Comparison of ENCODE assay signal across 8 mouse cellular contexts in the genomic region with DNA sequence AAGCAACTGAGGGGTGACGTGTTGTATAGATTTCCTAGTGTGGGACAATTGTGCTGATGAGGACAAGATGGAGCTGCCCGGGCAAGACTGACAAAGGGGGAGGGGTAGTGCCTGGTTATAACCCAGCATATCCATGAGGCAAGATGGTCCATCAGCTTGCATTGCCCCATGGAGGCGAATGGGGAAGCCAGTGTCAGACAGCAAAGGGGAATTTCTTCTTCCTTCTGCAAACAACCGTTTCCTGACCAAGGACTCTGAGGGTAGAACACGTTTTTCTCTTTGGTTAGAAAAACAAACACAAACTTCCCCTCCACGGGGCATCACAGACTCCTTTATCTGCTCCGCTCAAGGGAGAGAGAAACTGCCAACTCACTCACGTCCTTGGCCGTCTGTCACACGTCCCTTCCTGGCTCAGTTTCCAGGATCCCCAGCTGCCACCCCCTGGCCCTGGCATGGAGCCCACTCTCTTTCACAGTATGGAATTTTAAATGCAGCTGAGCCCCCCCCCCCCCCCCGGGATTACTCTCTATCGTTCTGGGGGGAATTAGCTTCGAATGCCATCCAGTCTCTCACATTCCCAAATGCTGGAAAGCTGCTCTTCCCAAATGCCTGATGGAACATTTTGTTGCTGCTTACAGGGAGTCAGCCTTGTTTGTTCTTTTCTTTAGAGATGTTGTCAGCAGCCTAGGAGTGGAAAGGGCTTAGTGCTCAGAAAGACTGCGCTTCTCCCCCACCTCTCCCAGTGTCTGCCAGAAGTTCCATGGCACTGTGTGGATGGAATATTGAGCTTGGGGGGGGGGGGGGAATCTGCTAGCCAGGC.
A peak's percentile ranks its signal among the peaks of the same experiment; 100 is the strongest.
DNase-seq lines count a peak whose midpoint lies in the region; ATAC-seq and TF ChIP-seq lines count a peak whose summit lies in the region.

No protein-coding gene starts in this region.

- H3K36me3 ChIP-seq in erythroblast, embryonic 14.5 days (ENCODE audit: control insufficient read depth) = no peaks in the 10 kb centered on the region
- H3K36me3 ChIP-seq in hindbrain, embryonic 10.5 days = no peaks in the 10 kb centered on the region
- no peaks in the 10 kb centered on the region for H3K36me3 ChIP-seq in limb, embryonic 14.5 days (ENCODE audit: control insufficient read depth, insufficient read depth, low read length)
- H3K36me3 ChIP-seq in midbrain, embryonic 12.5 days = no peaks in the 10 kb centered on the region
- H3K36me3 ChIP-seq in stomach, embryonic 15.5 days = no peaks in the 10 kb centered on the region

- H3K9me3 ChIP-seq in erythroblast, embryonic 14.5 days (ENCODE audit: control insufficient read depth, low read length) = no peaks in the 10 kb centered on the region
- no peaks in the 10 kb centered on the region for H3K9me3 ChIP-seq in hindbrain, embryonic 10.5 days
- no peaks in the 10 kb centered on the region for H3K9me3 ChIP-seq in limb, embryonic 14.5 days (ENCODE audit: control insufficient read depth, low read length)
- H3K9me3 ChIP-seq in midbrain, embryonic 12.5 days = no peaks in the 10 kb centered on the region
- H3K9me3 ChIP-seq in stomach, embryonic 15.5 days = no peaks in the 10 kb centered on the region

- peak; percentile 81 for ATAC-seq in limb, embryonic 14.5 days (ENCODE audit: low FRiP score, low read depth)
- ATAC-seq in midbrain, embryonic 12.5 days (ENCODE audit: low FRiP score, low read depth) = peak; percentile 84
- ATAC-seq in stomach, embryonic 15.5 days (ENCODE audit: insufficient read depth, low FRiP score, low read depth) = peak; percentile 77

- no peaks in the 10 kb centered on the region for H3K27me3 ChIP-seq in erythroblast, embryonic 14.5 days (ENCODE audit: control insufficient read depth)
- peaks cover 3% of the 10 kb centered on the region; the same call in 1 of the 2 replicates for H3K27me3 ChIP-seq in hindbrain, embryonic 10.5 days (ENCODE audit: insufficient read depth, poor library complexity, severe bottlenecking)
- no peaks in the 10 kb centered on the region for H3K27me3 ChIP-seq in limb, embryonic 14.5 days (ENCODE audit: control insufficient read depth, insufficient read depth, low read length)
- no peaks in the 10 kb centered on the region for H3K27me3 ChIP-seq in midbrain, embryonic 12.5 days
- no peaks in the 10 kb centered on the region for H3K27me3 ChIP-seq in stomach, embryonic 15.5 days (replicated peaks)

- H3K27ac ChIP-seq in bone marrow macrophage, adult 2 months (ENCODE audit: insufficient read depth, low read depth, low read length) = peak overlapping the region; percentile 82
- peak overlapping the region; percentile 79 for H3K27ac ChIP-seq in hindbrain, embryonic 10.5 days
- H3K27ac ChIP-seq in limb, embryonic 14.5 days (replicated peaks; ENCODE audit: low read depth, low read length) = peak overlapping the region; percentile 15; the same call in 1 of the 2 replicates
- peak overlapping the region; percentile 83 for H3K27ac ChIP-seq in midbrain, embryonic 12.5 days (replicated peaks)
- peak overlapping the region; percentile 63 for H3K27ac ChIP-seq in stomach, embryonic 15.5 days

- intact Hi-C loops in heart, postnatal 25 days (cut with DNase I) = no loop called here

- WGBS in hindbrain, embryonic 10.5 days = 16% methylated on average over 14 of the region's 14 CpGs
- WGBS in limb, embryonic 14.5 days = 32% methylated on average over 14 of the region's 14 CpGs
- WGBS in midbrain, embryonic 12.5 days = 10% methylated on average over 14 of the region's 14 CpGs
- 12% methylated on average over 14 of the region's 14 CpGs for WGBS in stomach, embryonic 15.5 days

- peak; percentile 95 for DNase-seq in heart, adult 11 months
- DNase-seq in heart, postnatal 25 days (ENCODE audit: low spot score) = no peak
- peak; percentile 52 for DNase-seq in hindbrain, embryonic 10.5 days (ENCODE audit: low spot score)
- DNase-seq in limb, embryonic 14.5 days (ENCODE audit: low spot score) = peak; percentile 43

- H3K4me2 ChIP-seq in limb, embryonic 14.5 days (replicated peaks; ENCODE audit: low read depth, low read length, severe bottlenecking) = peak overlapping the region; percentile 22; the same call in 1 of the 2 replicates
- H3K4me2 ChIP-seq in midbrain, embryonic 12.5 days (replicated peaks) = peak overlapping the region; percentile 25
- H3K4me2 ChIP-seq in stomach, embryonic 15.5 days = peak overlapping the region; percentile 35

- peaks cover 37% of the 10 kb centered on the region for H3K4me1 ChIP-seq in bone marrow macrophage, adult 2 months (ENCODE audit: control insufficient read depth, insufficient read depth, low read length)
- peaks cover 25% of the 10 kb centered on the region for H3K4me1 ChIP-seq in erythroblast, embryonic 14.5 days (ENCODE audit: control insufficient read depth)
- H3K4me1 ChIP-seq in hindbrain, embryonic 10.5 days (replicated peaks) = peaks cover 43% of the 10 kb centered on the region
- peaks cover 14% of the 10 kb centered on the region for H3K4me1 ChIP-seq in limb, embryonic 14.5 days (ENCODE audit: control insufficient read depth, insufficient read depth, low read length)
- H3K4me1 ChIP-seq in midbrain, embryonic 12.5 days = peaks cover 37% of the 10 kb centered on the region
- H3K4me1 ChIP-seq in stomach, embryonic 15.5 days = peaks cover 17% of the 10 kb centered on the region

- no peak overlapping the region; the same call in 1 of the 2 replicates for H3K4me3 ChIP-seq in bone marrow macrophage, adult 2 months (ENCODE audit: insufficient read depth, low read length)
- H3K4me3 ChIP-seq in erythroblast, embryonic 14.5 days (replicated peaks) = peak overlapping the region; percentile 57
- H3K4me3 ChIP-seq in hindbrain, embryonic 10.5 days = 0 out of 2 replicates have a peak overlapping the region, but pooled peaks have one; percentile 16
- H3K4me3 ChIP-seq in limb, embryonic 14.5 days (replicated peaks; ENCODE audit: low read length) = no peak overlapping the region
- no peak overlapping the region for H3K4me3 ChIP-seq in midbrain, embryonic 12.5 days
- H3K4me3 ChIP-seq in stomach, embryonic 15.5 days (replicated peaks) = no peak overlapping the region

- TF ChIP-seq CTCF in bone marrow macrophage, adult 2 months (IDR thresholded peaks at IDR 0.05; ENCODE audit: low read depth, low read length) = no peak

- no peak for TF ChIP-seq POLR2A in bone marrow macrophage, adult 2 months (IDR thresholded peaks at IDR 0.05; ENCODE audit: borderline replicate concordance, low read depth, low read length)
- no peak for TF ChIP-seq POLR2A in limb, embryonic 14.5 days (IDR thresholded peaks at IDR 0.05; ENCODE audit: borderline replicate concordance, extremely low read depth, insufficient read depth, insufficient read length)

- H3K9ac ChIP-seq in limb, embryonic 14.5 days (ENCODE audit: low read depth, low read length, severe bottlenecking) = no peak overlapping the region
- no peak overlapping the region for H3K9ac ChIP-seq in midbrain, embryonic 12.5 days (replicated peaks)
- H3K9ac ChIP-seq in stomach, embryonic 15.5 days = no peak overlapping the region

Comparison
In these comparisons a context has a peak if more than half of its experiments do, and no peak if none do; other contexts are left out.
1. H3K27ac ChIP-seq: peak in every context shown above with its lines; median percentile 83 in midbrain, embryonic 12.5 days; 82 in bone marrow macrophage, adult 2 months; 79 in hindbrain, embryonic 10.5 days; 63 in stomach, embryonic 15.5 days; 15 in limb, embryonic 14.5 days.
2. H3K4me3 ChIP-seq: peak in erythroblast, embryonic 14.5 days (single experiment) and hindbrain, embryonic 10.5 days (single experiment); none in bone marrow macrophage, adult 2 months (single experiment), limb, embryonic 14.5 days (single experiment), midbrain, embryonic 12.5 days (single experiment) and stomach, embryonic 15.5 days (single experiment).
3. Peak in every context shown above with its lines, with median percentiles within 50 percentile points of each other: ATAC-seq and H3K4me2 ChIP-seq.